Mouse (Mus musculus) gastrocnemius, adult 8-10 months (tissue): ENCODE results near the gene Tnfsf10. TPM values are rescaled to one million over a fixed set of nuclear protein-coding genes. Genes with fewer than 3 reads are reported as not detected.
A peak's percentile ranks its signal among the peaks of the same experiment; 100 is the strongest.
"Not testable (repeated sequence)": the region's sequence is repeated elsewhere in the genome, so short reads cannot be mapped to it uniquely, and the experiment has no call there.

Experiments used
- DNase-seq, 2 experiments: peaks; one replicate each; pipeline ENCODE4 v3.0.0; 2022; ENCODE audit warnings: low spot score in 2 of 2
- total RNA-seq, 4 experiments: library from RNA; stranded (reverse); gene quantifications; 2 replicates each; pipeline ENCODE4 v1.2.4; 2022

Tnfsf10 gene
- total RNA-seq: 1 to 10 TPM; 5.5 to 7.8 (median 6.5) TPM

DNA sequence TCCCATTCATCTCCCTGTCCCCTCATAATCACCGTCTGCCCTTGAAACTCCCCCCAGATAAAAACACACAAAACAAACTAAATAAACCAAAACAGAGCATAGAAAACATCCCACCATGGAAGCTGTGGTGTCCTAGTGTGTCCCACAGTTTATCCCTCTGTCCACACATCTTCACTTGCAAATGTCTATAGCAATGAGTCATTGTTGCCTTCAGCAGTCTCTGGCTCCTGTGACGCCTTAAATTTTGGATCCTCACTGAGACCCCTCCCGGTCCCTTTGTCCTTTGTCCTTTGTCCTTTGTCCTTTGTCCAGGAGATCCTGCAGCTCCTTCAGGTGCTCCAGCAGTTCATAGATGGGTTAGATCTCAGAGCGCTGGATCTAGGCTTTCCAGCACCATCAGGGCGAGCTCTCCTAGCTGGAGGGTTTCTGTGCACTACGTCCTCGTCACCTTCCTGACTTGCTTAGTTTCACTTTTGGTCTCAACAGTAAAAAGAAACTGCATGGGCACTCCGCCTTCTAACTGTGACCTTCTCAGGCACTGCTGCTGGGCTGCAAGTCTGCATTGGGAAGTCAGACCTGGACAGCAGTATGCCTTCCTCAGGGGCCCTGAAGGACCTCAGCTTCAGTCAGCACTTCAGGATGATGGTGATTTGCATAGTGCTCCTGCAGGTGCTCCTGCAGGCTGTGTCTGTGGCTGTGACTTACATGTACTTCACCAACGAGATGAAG is at the start of gene Tnfsf10:
Tnfsf10 (plus strand) TSS at position 470 of the 729 bp plus-strand sequence.
- peak; percentile 13 to 21 for DNase-seq

- no peak for DNase-seq
Observed at GRCm38 (mm10) chr3:27267327-27267726, 49.5 kb upstream of the Tnfsf10 start.

GRCm38 (mm10) chr3:27267887-27268286 is 48.9 kb upstream of the Tnfsf10 start:
- no peak for DNase-seq

- DNase-seq: no peak
Observed at GRCm38 (mm10) chr3:27269151-27269550, 47.7 kb upstream of the Tnfsf10 start.

DNA sequence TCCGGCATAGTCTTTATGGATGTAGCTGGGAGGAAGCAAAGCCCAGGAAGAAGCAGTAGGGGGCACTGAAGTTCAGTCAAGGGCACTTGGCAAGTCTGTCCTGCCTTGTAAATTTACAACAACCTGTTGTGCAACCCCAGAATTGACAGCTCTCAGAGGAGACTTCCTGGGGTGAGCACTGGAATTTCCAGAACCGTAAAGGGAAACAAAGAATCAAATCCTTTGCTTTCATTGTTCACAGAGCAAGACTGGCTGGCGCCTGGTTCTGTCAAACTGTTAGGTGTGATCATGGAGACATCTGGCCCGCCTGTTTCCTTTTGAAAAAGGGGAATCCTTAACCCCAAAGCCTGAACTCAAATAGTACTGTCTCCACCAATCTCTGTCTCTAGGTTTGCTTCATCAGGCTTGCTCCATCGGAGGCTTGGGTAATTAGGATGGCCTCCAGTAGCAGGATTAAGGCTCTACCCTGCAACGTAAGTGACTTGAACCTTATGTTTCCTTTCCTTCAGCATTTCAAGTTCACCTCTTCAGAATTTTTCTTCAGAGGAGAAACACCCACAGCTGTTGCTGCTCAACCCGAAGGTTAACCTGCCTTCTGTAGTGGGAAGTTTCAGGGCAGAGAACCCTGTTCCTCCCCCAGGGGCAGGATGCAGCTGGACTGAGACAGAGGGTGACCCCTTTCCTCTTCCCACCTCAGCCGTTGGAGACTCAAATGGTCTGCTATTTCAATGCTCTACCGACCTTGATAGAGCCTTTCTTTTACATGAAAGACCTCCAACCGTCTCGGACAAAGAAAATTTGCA is 46.5 kb upstream of the Tnfsf10 start:
- peak; percentile 9 to 31 for DNase-seq

- DNase-seq: no peak
Observed at GRCm38 (mm10) chr3:27272926-27273745, 43.7 kb upstream of the Tnfsf10 start.

DNA sequence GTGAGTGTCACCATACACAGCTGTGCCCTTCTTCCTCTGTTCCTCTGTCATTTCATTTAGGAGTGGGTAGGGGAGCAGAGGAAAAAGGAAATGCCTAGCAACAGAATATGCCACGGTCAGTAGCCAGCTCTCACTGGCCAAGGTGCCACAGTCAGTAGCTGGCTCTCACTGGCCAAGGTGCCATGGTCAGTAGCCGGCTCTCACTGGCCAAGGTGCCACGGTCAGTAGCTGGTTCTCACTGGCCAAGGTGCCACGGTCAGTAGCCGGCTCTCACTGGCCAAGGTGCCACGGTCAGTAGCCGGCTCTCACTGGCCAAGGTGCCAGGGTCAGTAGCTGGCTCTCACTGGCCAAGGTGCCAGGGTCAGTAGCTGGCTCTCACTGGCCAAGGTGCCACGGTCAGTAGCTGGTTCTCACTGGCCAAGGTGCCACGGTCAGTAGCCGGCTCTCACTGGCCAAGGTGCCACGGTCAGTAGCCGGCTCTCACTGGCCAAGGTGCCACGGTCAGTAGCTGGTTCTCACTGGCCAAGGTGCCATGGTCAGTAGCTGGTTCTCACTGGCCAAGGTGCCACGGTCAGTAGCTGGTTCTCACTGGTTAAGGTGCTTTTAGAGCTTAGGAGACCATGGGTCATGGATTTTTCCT is 37.4 kb upstream of the Tnfsf10 start:
- DNase-seq: not testable (repeated sequence)

DNA sequence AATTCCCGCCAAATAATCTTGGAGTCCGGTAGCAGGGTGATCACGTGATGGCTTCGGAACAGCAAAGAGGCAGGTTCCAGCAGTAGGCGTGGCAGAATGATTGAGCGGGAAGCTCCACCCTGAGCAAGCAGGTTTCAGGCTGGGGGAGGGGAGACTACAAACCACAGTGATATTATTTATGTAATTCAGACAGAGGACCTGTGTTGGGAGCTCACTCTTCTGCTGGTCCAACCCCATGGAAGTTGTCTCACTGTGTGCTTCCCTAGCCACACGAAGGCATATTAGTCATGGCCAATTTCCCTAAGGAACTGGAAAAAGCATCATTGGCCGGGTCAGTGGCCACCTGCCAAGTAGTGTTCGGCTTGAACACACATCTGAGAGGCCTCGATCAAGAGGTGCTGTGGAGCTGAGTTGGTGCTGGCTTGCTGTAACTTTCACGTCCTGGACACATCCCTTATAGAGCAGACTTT is 36.5 kb upstream of the Tnfsf10 start:
- peak; percentile 8 to 13 for DNase-seq

DNA sequence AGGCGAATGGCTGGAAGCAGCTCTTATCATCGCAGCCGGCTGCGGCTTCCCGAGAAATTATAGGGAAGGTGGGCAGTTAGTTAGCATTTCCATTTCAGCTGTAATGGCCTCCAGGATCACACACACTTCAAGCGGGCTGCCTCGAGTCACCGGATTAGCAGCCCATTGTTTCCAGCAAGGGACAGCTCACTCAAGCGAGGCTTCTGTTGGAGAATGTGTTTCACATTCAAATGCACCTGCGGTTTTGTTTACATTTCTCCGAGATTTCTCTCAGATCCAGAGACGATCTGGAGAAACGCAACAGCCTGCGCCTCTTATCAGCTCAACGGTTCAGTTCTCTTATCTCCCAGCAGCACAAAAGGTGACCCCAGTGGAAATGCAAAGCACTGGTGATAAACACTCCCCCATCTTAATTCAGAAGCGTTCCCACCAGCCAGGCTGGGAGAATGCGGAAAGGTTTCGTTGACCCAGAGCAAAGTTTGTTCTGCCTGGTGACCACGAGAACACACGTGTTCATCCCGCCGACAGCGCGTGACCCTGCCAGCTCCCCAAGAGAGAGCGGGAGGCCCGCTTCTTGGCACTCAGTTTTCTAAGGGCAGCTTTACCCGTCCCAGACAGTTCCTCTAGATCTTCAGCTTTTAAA is 33.6 kb upstream of the Tnfsf10 start:
- no peak for DNase-seq

- DNase-seq: no peak
Observed at GRCm38 (mm10) chr3:27283796-27284195, 33.0 kb upstream of the Tnfsf10 start.

- DNase-seq: no peak
Observed at GRCm38 (mm10) chr3:27284227-27284626, 32.6 kb upstream of the Tnfsf10 start.

GRCm38 (mm10) chr3:27285072-27285471 is 31.8 kb upstream of the Tnfsf10 start:
- DNase-seq: no peak

DNA sequence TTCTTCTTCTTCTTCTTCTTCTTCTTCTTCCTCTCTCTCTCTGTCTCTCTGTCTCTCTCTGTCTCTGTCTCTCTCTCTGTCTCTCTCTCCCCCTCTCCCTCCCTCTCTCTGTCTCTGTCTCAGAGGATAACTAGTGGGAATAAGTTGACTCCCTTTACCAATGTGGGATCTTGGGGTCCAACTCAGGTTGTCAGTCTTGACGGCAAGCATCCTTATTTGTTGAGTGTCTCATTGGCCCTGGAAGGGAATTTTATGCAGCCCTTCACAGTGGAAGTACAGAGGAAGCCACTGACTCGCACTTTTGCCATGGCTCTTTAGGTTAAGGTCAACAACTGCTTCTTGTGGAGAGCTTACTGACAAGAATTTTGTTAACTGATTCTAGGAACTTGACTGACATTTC is 28.5 kb upstream of the Tnfsf10 start:
- DNase-seq: no peak

DNA sequence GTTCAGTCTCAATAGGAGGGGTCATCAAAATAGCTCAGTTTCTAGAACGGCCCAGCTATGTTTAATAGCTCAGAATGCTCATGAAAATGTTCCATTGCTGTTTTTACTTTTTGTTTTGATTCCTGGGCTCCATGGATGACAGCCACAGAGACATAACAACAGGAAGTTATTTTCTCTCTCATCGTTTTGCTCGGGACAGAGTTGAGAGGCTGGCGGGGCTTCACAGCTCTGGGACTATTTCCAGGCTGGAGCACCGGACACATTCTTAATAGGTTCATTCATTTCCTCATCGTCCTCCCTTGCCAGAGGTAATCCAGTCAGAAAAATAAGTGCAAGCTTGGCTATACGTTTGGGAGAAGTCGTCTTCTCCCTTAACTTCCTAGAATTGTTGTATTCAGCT is 27.9 kb upstream of the Tnfsf10 start:
- peak in 1 of 2 experiments; percentile 15 for DNase-seq

- DNase-seq: no peak
Observed at GRCm38 (mm10) chr3:27290285-27290684, 26.5 kb upstream of the Tnfsf10 start.

GRCm38 (mm10) chr3:27290945-27291344 is 25.9 kb upstream of the Tnfsf10 start:
- DNase-seq: not testable (repeated sequence)

DNA sequence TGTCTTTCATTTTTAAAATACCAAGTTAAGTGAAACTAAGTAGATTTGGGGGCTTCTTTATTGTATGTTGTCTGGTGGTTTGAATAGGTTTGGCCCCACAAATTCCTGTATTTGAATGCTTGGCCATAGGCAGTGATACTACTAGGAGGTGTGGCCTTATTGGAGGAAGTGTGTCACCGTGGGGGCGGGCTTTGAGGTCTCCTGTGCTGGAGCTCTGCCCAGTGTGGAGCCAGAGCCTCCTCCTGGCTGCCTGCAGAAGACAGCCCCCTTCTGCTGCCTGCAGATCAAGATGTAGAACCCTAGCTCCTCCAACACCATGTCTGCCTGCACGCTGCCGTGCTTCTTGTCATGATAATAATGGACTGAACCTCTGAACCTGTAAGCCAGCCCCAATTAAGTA is 25.4 kb upstream of the Tnfsf10 start:
- DNase-seq: not testable (repeated sequence)

DNA sequence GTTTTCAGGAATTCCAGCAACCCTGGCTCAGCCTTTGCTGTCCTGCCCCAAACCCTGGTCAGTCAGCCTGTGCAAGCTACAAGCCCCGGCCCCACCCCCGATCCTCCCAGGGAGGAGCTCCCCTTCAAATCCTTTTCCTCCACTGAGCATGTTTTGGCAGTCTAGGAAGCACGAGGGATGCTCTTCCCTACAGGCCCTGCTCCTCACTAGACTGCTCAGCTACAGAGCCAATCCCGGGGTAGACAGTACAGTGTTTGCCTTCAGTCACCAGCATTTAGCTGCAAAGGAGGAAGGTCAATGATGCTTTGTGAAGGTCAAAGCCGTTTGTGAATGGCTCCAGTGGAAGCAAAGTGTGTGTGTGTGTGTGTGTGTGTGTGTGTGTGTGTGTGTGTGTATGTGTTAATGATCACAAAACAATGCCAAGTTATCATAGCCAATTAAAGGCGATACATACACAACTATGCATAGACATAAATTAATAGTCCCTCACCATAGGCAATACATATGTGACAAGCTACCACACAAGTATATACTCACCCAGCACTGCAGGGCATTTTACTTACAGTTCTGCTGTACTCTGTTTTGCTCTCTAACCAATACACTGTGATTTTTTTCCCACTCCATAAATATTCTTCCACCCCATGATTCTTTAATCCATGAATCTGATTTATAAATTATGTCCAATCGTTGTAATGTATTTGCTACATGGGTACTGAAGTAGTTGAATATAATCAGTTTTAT is 23.0 kb upstream of the Tnfsf10 start:
- DNase-seq: no peak

DNA sequence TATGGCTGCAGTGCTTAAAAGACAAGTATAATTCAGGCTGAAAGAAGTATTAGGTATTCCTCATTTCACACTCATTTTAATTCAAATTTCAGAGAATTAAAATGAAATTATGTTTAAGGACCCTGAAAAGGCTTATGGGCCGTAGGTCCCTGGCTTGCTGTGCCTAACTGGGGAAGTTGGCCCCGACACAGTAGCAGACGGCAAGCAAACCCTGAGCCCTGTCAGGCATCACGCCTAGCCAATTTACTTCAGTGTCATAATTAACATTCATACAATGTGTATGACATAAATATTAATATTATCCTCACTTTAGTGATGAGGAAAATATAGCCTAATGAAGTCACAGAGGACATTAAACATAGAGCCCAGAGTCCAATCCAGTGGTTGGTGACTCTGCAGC is 16.4 kb upstream of the Tnfsf10 start:
- no peak for DNase-seq
